Mouse (Mus musculus) midbrain, embryonic 12.5 days (tissue): Measurements from ENCODE around the gene Rtl1. TPM values are rescaled to one million over a fixed set of nuclear protein-coding genes. Genes with fewer than 3 reads are reported as not detected.

ENCODE experiments used
- ATAC-seq: fragments of 200-750 bp; cut with Nextera tagmentation; 2 replicates; pipeline ENCODE4 v1.8.0; 2017; ENCODE audit warnings: low read depth, moderate TSS enrichment, moderate library complexity; ENCODE audit not compliant: low FRiP score
- H3K27ac ChIP-seq: fragments of 300-500 bp; sonication (generic); replicated peaks from 2 replicates; pipeline ENCODE4 v1.5.1; 2016; ENCODE audit warnings: mild to moderate bottlenecking
- H3K27me3 ChIP-seq: fragments of 300-500 bp; sonication (generic); 2 replicates; pipeline ENCODE4 v1.6.1; 2016; ENCODE audit warnings: mild to moderate bottlenecking
- H3K36me3 ChIP-seq: fragments of 300-500 bp; sonication (generic); 2 replicates; pipeline ENCODE4 v1.6.1; 2016
- H3K4me1 ChIP-seq: fragments of 300-500 bp; sonication (generic); 2 replicates; pipeline ENCODE4 v1.6.1; 2016
- H3K4me2 ChIP-seq: fragments of 300-500 bp; sonication (generic); replicated peaks from 2 replicates; pipeline ENCODE4 v1.6.1; 2016; ENCODE audit warnings: mild to moderate bottlenecking, moderate library complexity
- H3K4me3 ChIP-seq: fragments of 300-500 bp; sonication (generic); 2 replicates; pipeline ENCODE4 v1.5.1; 2016; ENCODE audit warnings: mild to moderate bottlenecking
- H3K9ac ChIP-seq: fragments of 300-500 bp; sonication (generic); replicated peaks from 2 replicates; pipeline ENCODE4 v1.6.1; 2016; ENCODE audit warnings: mild to moderate bottlenecking, moderate library complexity
- H3K9me3 ChIP-seq: fragments of 300-500 bp; sonication (generic); 2 replicates; pipeline ENCODE4 v1.6.1; 2016; ENCODE audit warnings: mild to moderate bottlenecking
- WGBS: fragments of 180-500 bp; shearing (Covaris S2); methylation state at CpG from one replicate; pipeline ENCODE4 v1.1.7; 2016; 5-methylcytosine and 5-hydroxymethylcytosine counted together
- polyA plus RNA-seq: library from polyadenylated mRNA; unstranded; fragments of >200 nt; fragmentation: Nextera tagmentation; extraction: Ambion mirVana; gene quantifications from 2 replicates; pipeline ENCODE4 v1.2.1, GENCODE M21; 2016

Gene Rtl1
- 1.1 and 1.2 TPM in 2 replicates for polyA plus RNA-seq

DNA sequence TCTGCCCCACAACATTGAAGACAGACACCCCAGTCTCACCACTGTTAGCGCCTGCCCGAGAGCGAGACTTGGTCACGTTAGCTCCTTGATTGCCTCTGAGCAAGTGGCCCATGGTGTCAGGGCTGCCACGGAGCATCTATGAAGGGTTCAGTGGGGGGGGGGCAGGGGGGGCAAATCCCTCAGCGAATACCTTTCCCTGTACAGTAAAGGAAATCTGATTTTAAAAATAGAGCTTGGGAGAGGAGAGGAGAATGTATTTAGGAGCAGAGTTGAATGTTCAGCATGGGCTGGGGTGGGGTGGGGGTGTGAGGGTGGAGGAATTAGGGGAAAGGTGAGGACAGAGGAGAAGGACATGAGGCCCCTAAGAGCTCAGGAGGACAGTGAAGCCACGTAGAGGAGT is at the start of gene Rtl1:
Gene Rtl1 (minus strand): TSS at position 101 of the 400 bp plus-strand sequence.
- H3K27ac ChIP-seq = no peak within 1 kb of the TSS
- no peak within 1 kb of the TSS for H3K9ac ChIP-seq
- WGBS = 86% methylated on average over 7 of the region's 7 CpGs
- peaks cover 27% of the 10 kb centered on the region; the same call in 1 of the 2 replicates for H3K36me3 ChIP-seq
- H3K9me3 ChIP-seq = no peaks in the 10 kb centered on the region
- no peak within 1 kb of the TSS for H3K4me3 ChIP-seq
- no peak for ATAC-seq
- no peak within 1 kb of the TSS for H3K4me2 ChIP-seq
- H3K27me3 ChIP-seq = peaks cover 8% of the 10 kb centered on the region
- H3K4me1 ChIP-seq = peaks cover 6% of the 10 kb centered on the region; the same call in 1 of the 2 replicates

GRCm38 (mm10) chr12:109640560-109641167 is 40.5 kb upstream of the Rtl1 start:
- Histone ChIP-seq H3K4me1 (peaks cover 8% of the 10 kb centered on the region; the same call in 1 of the 2 replicates), H3K27me3 (no peaks in the 10 kb centered on the region), H3K27ac (peak overlapping the region; percentile 52), H3K9ac (no peak overlapping the region), H3K36me3 (0 out of 2 replicates have a peak, but pooled peaks cover 4% of the 10 kb centered on the region), H3K4me2 (no peak overlapping the region), H3K9me3 (no peaks in the 10 kb centered on the region), H3K4me3 (no peak overlapping the region)
- ATAC-seq = peak; percentile 47; the same call in 1 of the 2 replicates
- WGBS = 8% methylated on average over 3 of the region's 3 CpGs

- ATAC-seq = no peak
- WGBS = 30% methylated on average over 3 of the region's 3 CpGs
Observed at GRCm38 (mm10) chr12:109632035-109632434, 31.9 kb upstream of the Rtl1 start.

DNA sequence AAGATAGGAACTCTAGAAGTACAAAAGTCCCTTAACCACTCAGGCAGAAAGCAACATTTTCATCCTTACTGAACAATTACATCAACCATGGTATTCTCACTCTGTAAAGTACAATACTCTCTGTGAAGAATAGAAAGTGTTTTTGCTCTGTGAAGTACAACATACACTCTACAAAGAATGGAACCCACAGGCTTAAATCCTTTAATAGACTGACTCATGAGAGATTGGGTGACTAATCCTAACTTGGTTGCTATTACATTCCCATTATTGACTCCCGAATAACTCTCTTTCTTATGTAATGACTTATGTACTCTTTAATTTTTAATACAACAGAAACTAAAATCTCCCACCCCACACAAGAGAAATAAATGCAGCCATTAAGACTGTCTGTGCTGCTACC is 28.8 kb upstream of the Rtl1 start:
- Histone ChIP-seq H3K36me3 (0 out of 2 replicates have a peak, but pooled peaks cover 7% of the 10 kb centered on the region), H3K27me3 (no peaks in the 10 kb centered on the region), H3K9me3 (no peaks in the 10 kb centered on the region), H3K4me3 (no peak overlapping the region), H3K4me2 (no peak overlapping the region), H3K4me1 (peaks cover 4% of the 10 kb centered on the region; the same call in 1 of the 2 replicates), H3K9ac (no peak overlapping the region), H3K27ac (no peak overlapping the region)
- WGBS = 76% methylated on average over 1 of the region's 1 CpGs
- no peak for ATAC-seq

More at GRCm38 (mm10) chr12:109632035-109632434, 31.9 kb upstream of the Rtl1 start:
- no peaks in the 10 kb centered on the region for H3K9me3 ChIP-seq
- H3K27me3 ChIP-seq = no peaks in the 10 kb centered on the region
- H3K36me3 ChIP-seq = 0 out of 2 replicates have a peak, but pooled peaks cover 4% of the 10 kb centered on the region
- H3K9ac ChIP-seq = no peak overlapping the region
- no peak overlapping the region for H3K4me2 ChIP-seq
- no peak overlapping the region for H3K4me3 ChIP-seq
- peaks cover 4% of the 10 kb centered on the region; the same call in 1 of the 2 replicates for H3K4me1 ChIP-seq
- H3K27ac ChIP-seq = no peak overlapping the region

- Histone ChIP-seq H3K27ac (no peak overlapping the region), H3K4me2 (no peak overlapping the region), H3K27me3 (no peaks in the 10 kb centered on the region), H3K9ac (no peak overlapping the region), H3K4me1 (peaks cover under 1% of the 10 kb centered on the region; the same call in 1 of the 2 replicates), H3K4me3 (no peak overlapping the region), H3K9me3 (no peaks in the 10 kb centered on the region), H3K36me3 (0 out of 2 replicates have a peak, but pooled peaks cover 7% of the 10 kb centered on the region)
- WGBS = 90% methylated on average over 5 of the region's 5 CpGs
- ATAC-seq = no peak
Observed at GRCm38 (mm10) chr12:109626910-109627309, 26.8 kb upstream of the Rtl1 start.

DNA sequence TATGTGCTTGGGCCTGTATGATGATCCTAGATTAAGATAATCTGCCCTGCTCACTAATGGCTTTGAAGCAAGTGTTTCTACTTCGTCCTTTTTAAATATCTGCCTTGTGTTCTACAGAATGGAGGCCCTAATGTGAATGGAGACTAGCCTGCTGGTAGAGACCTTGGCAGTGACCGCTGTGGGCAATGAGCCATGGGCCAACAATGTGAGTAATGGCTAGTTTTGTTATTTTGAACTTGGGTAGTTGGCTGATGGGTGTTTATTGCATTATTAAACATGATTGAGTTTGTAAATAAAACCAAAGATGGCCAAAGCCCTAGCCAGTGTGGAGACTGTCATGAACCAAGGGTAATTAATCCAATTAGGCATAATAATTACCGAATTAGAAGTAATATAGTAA is 20.1 kb upstream of the Rtl1 start:
- no peak overlapping the region for H3K9ac ChIP-seq
- H3K9me3 ChIP-seq = no peaks in the 10 kb centered on the region
- peaks cover 8% of the 10 kb centered on the region; the same call in 1 of the 2 replicates for H3K36me3 ChIP-seq
- no peak overlapping the region for H3K4me2 ChIP-seq
- 87% methylated on average over 3 of the region's 3 CpGs for WGBS
- H3K4me1 ChIP-seq = peaks cover 7% of the 10 kb centered on the region; the same call in 1 of the 2 replicates
- H3K27ac ChIP-seq = no peak overlapping the region
- no peak overlapping the region for H3K4me3 ChIP-seq
- no peak for ATAC-seq
- H3K27me3 ChIP-seq = no peaks in the 10 kb centered on the region; the same call in 1 of the 2 replicates

GRCm38 (mm10) chr12:109617993-109618392 is 17.9 kb upstream of the Rtl1 start:
- Histone ChIP-seq H3K4me2 (no peak overlapping the region), H3K9me3 (no peaks in the 10 kb centered on the region), H3K27ac (no peak overlapping the region), H3K27me3 (peaks cover 12% of the 10 kb centered on the region), H3K9ac (no peak overlapping the region), H3K36me3 (peaks cover 11% of the 10 kb centered on the region; the same call in 1 of the 2 replicates), H3K4me1 (peaks cover 7% of the 10 kb centered on the region; the same call in 1 of the 2 replicates), H3K4me3 (no peak overlapping the region)
- no peak for ATAC-seq
- 61% methylated on average over 14 of the region's 14 CpGs for WGBS

DNA sequence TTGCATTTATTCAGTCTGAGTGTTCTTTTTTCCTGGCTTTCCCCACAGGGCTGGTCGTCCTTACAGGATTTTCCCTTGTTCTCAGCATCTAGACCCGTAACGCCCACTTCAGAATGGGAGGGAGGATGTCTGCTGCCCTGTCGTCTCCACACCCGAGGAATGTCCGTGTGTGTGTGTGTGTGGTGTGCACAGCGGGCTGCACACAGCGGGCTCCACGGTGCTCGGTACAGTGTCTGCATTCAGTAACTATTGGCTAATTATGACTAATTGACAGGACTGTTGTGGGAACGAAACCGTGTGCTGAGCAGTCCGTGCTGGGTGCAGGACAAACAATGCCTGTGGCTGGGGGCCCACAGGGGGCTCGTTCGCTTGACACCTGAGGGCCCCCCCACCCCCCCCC is 17.0 kb upstream of the Rtl1 start:
- H3K27ac ChIP-seq = no peak overlapping the region
- H3K4me2 ChIP-seq = no peak overlapping the region
- no peak overlapping the region for H3K4me3 ChIP-seq

DNA sequence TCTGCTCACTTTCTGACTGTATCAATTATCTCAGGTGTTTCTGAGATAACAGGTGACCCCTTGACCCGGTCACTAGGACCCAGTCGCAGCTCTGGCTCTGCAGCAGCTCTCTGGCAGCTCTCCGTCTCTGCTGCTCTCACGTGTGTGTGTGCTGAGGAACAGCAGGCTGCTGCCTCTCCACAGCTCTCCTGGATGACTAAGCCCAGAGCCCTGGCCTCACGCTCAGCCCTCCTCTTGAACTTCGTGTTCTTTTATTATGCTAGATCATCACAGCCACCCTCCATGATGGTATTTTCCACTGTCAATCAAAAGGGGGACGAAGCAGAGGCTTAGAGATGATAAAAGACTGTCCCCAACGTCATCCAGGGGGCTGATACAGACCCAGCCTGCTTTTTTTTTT is 15.2 kb upstream of the Rtl1 start:
- WGBS = 65% methylated on average over 8 of the region's 8 CpGs
- H3K9me3 ChIP-seq = peaks cover 13% of the 10 kb centered on the region
- H3K4me3 ChIP-seq = no peak overlapping the region
- H3K27me3 ChIP-seq = peaks cover 21% of the 10 kb centered on the region
- no peak overlapping the region for H3K4me2 ChIP-seq
- ATAC-seq = no peak
- H3K36me3 ChIP-seq = peaks cover 32% of the 10 kb centered on the region
- no peak overlapping the region for H3K9ac ChIP-seq
- no peak overlapping the region for H3K27ac ChIP-seq
- peaks cover 7% of the 10 kb centered on the region; the same call in 1 of the 2 replicates for H3K4me1 ChIP-seq

More for the DNA sequence above, 17.0 kb upstream of the Rtl1 start:
- WGBS = 50% methylated on average over 15 of the region's 15 CpGs
- peaks cover 18% of the 10 kb centered on the region; the same call in 1 of the 2 replicates for H3K36me3 ChIP-seq
- H3K27me3 ChIP-seq = peaks cover 20% of the 10 kb centered on the region
- peaks cover 7% of the 10 kb centered on the region; the same call in 1 of the 2 replicates for H3K4me1 ChIP-seq
- no peaks in the 10 kb centered on the region; the same call in 1 of the 2 replicates for H3K9me3 ChIP-seq
- ATAC-seq = 0 out of 2 replicates have a peak, but pooled peaks have one; percentile 41
- no peak overlapping the region for H3K9ac ChIP-seq

- Histone ChIP-seq H3K27ac (no peak overlapping the region), H3K9ac (no peak overlapping the region), H3K27me3 (peaks cover 21% of the 10 kb centered on the region), H3K4me1 (peaks cover 7% of the 10 kb centered on the region; the same call in 1 of the 2 replicates), H3K36me3 (peaks cover 41% of the 10 kb centered on the region), H3K4me3 (no peak overlapping the region), H3K4me2 (no peak overlapping the region), H3K9me3 (peaks cover 17% of the 10 kb centered on the region)
- 51% methylated on average over 10 of the region's 10 CpGs for WGBS
- no peak for ATAC-seq
Observed at GRCm38 (mm10) chr12:109614416-109614815, 14.3 kb upstream of the Rtl1 start.

DNA sequence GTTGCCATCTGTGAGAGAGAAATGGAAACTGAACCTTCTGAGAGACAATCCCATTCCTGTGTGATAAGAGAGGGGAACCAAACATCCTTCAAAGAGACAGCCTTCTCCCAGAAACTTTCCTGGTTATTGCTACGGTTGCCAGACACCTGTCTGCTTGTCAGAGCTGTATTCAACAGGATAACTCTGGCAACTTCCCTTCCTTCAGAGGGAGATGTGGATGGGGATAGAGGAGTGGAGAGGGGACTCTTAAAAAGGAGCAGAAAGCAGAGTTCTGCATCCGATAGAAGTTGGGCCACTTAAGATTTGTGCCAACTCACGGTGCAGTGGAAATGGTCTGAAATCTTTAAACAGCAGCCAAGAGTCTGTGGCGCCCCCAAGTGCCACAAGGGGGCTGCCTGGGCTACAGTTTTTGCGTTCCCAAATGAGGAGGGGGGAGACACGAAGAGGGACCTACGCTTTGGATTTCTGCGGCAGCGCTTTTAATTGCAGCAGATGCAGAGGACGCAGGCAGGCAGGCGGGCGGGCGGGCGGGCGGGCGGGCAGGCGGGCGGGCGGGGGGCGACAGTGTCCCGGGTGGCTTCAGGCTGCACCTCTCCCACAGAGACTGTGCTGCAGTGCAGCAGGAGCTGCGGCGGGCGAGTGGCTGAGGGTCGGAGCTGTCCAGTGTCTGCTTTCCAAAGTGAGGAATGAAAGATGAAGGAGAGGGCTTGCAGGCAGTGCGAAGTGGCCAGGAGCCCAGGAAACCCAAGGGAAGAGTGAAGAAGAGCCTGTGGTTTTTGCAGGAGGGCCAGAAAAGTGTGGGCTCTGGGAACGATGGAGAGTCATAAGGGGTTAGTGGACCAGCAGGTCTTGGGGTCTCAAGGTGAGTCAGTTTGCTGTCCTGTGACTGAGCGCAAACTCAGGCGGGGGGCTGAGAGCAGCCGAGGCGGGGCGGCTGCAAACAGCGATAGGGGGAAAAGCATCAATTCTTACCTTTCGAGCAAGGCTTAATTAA is 12.6 kb upstream of the Rtl1 start:
- peak; percentile 7; the same call in 1 of the 2 replicates for ATAC-seq
- Histone ChIP-seq H3K9ac (peak overlapping the region; percentile 37; the same call in 1 of the 2 replicates), H3K4me2 (peak overlapping the region; percentile 52), H3K4me1 (peaks cover 11% of the 10 kb centered on the region), H3K4me3 (peak overlapping the region; percentile 39), H3K27ac (peak overlapping the region; percentile 10; the same call in 1 of the 2 replicates), H3K36me3 (peaks cover 55% of the 10 kb centered on the region), H3K27me3 (peaks cover 21% of the 10 kb centered on the region), H3K9me3 (peaks cover 17% of the 10 kb centered on the region)
- WGBS = 53% methylated on average over 34 of the region's 34 CpGs
